Comparison of ENCODE assay signal across 10 mouse cellular contexts in the genomic region with DNA sequence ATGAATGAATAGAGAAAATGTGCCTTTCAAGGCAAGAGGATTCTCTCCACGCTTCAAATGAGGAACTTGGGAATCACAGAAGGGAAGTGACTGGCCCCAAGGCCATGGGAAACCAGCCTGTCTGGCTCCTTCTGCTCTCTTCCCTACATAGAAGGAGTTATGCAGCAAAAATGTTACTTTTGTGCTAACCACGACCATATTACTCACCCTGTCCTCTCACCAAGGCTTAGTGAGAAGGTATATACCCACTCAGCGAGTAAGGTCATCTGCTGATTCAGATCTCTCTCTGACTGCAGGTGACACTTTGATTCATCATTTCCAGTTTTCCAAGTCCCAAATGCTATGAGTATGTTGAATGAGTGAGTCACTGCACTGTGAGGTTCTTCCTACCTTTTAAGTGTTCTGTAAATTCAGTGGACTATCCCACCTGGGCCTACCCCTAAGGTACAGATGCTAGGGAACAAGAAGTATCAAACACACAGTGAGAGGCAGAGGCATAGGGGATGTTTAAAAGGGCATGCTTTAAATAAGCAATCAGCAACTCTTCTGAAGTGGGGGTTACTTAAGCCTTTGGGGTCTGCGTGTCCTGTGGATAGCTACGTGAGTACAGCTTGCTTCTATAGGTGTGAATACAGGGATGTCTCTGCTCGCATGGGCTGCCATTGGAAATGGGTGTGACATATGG. TPM values are rescaled to one million over a fixed set of nuclear protein-coding genes. Genes with fewer than 3 reads are reported as not detected.
DNase-seq lines count a peak whose midpoint lies in the region; ATAC-seq lines count a peak whose summit lies in the region.
"Had no signal": no experiment of that assay in that cellular context is flagged by ENCODE, and none has a peak within 500 bp of the region (broad histone marks: within the 10 kb centered on the region; RNA-seq: fewer than 3 reads in every experiment).

No protein-coding gene starts in this region.

- no peaks in the 10 kb centered on the region; the same call in 1 of the 2 replicates for H3K9me3 ChIP-seq in heart, embryonic 12.5 days (replicated peaks)
- no peaks in the 10 kb centered on the region for H3K9me3 ChIP-seq in liver, embryonic 16.5 days (replicated peaks; ENCODE audit: control insufficient read depth, low read length)
- H3K9me3 ChIP-seq: hindbrain, embryonic 15.5 days had no signal

- no peak overlapping the region for H3K9ac ChIP-seq in heart, embryonic 12.5 days
- peak overlapping the region; percentile 58 for H3K9ac ChIP-seq in liver, embryonic 16.5 days (ENCODE audit: low read depth, low read length)
- H3K9ac ChIP-seq: hindbrain, embryonic 15.5 days; neural tube, embryonic 13.5 days had no signal

- peak; percentile 92 for DNase-seq in heart, adult 11 months
- no peak for DNase-seq in heart, postnatal 25 days (ENCODE audit: low spot score)
- DNase-seq in Muller cell, postnatal 12 days (ENCODE audit: inconsistent ontology term), result peak; percentile 27
- DNase-seq in testis, postnatal 10 days (ENCODE audit: low spot score), result no peak
- DNase-seq in layer of hippocampus, adult 11-12 months (ENCODE audit: low spot score), result no peak
- DNase-seq in layer of hippocampus, postnatal 36 days, result no peak

- H3K27me3 ChIP-seq in heart, embryonic 12.5 days (replicated peaks), result no peaks in the 10 kb centered on the region
- no peaks in the 10 kb centered on the region for H3K27me3 ChIP-seq in liver, embryonic 16.5 days (ENCODE audit: control insufficient read depth, insufficient read depth, low read depth, low read length)
- H3K27me3 ChIP-seq: hindbrain, embryonic 15.5 days; neural tube, embryonic 13.5 days had no signal

- ATAC-seq in heart, embryonic 12.5 days (ENCODE audit: insufficient number of reproducible peaks, low FRiP score), result no peak
- no peak for ATAC-seq in liver, embryonic 16.5 days (ENCODE audit: low read depth)

- H3K36me3 ChIP-seq in heart, embryonic 12.5 days, result no peaks in the 10 kb centered on the region
- H3K36me3 ChIP-seq in liver, embryonic 16.5 days (ENCODE audit: control insufficient read depth, insufficient read depth), result no peaks in the 10 kb centered on the region
- H3K36me3 ChIP-seq: hindbrain, embryonic 15.5 days; neural tube, embryonic 13.5 days had no signal

- H3K4me2 ChIP-seq in heart, embryonic 12.5 days, result 0 out of 2 replicates have a peak overlapping the region, but pooled peaks have one; percentile 23
- H3K4me2 ChIP-seq in liver, embryonic 16.5 days (ENCODE audit: low read depth, low read length), result peak overlapping the region; percentile 63
- H3K4me2 ChIP-seq: hindbrain, embryonic 15.5 days; neural tube, embryonic 13.5 days had no signal

- no peak overlapping the region for H3K4me3 ChIP-seq in heart, embryonic 12.5 days
- H3K4me3 ChIP-seq in liver, embryonic 16.5 days (ENCODE audit: low read depth, low read length), result no peak overlapping the region
- H3K4me3 ChIP-seq: hindbrain, embryonic 15.5 days; neural tube, embryonic 13.5 days had no signal

- peak overlapping the region; percentile 71 for H3K27ac ChIP-seq in heart, embryonic 12.5 days (ENCODE audit: poor library complexity, severe bottlenecking)
- peak overlapping the region; percentile 88 for H3K27ac ChIP-seq in liver, embryonic 16.5 days (ENCODE audit: low read length)
- H3K27ac ChIP-seq: hindbrain, embryonic 15.5 days; neural tube, embryonic 13.5 days had no signal

- peaks cover 28% of the 10 kb centered on the region for H3K4me1 ChIP-seq in heart, embryonic 12.5 days (replicated peaks)
- peaks cover 32% of the 10 kb centered on the region for H3K4me1 ChIP-seq in liver, embryonic 16.5 days (ENCODE audit: control insufficient read depth, low read depth, low read length)

- intact Hi-C loops in heart, postnatal 25 days (cut with DNase I), result loop anchor here (5.0 kb wide), 1 partner anchor 72 kb away; no protein-coding TSS in a partner anchor

- 76% methylated on average over 6 of the region's 6 CpGs for WGBS in heart, embryonic 12.5 days
- 56% methylated on average over 6 of the region's 6 CpGs for WGBS in liver, embryonic 16.5 days (ENCODE audit: insufficient replicate concordance)

RNA-seq across cellular contexts. Expression of gene Top1, which starts 25.3 kb away (rescaled TPM):
- 10 to 100 TPM; 48.8 to 50.8 TPM for total RNA-seq in heart, postnatal 25 days (2021)
- 60.1 and 63.9 TPM in 2 replicates for polyA plus RNA-seq in heart, embryonic 12.5 days (2016; fragmentation: Nextera tagmentation; extraction: Ambion mirVana)
- 55.7 and 60.3 TPM in 2 replicates for polyA plus RNA-seq in liver, embryonic 16.5 days (2015; fragmentation: Nextera tagmentation; extraction: Ambion mirVana)
- 10 to 100 TPM; 91.1 to 99.3 TPM for total RNA-seq in layer of hippocampus, postnatal 36 days (2021)

Comparison
In these comparisons a context has a peak if more than half of its experiments do, and no peak if none do; other contexts are left out.
1. DNase-seq: peak in heart, adult 11 months (single experiment) and Muller cell, postnatal 12 days (single experiment); none in heart, postnatal 25 days (single experiment), testis, postnatal 10 days (single experiment), layer of hippocampus, adult 11-12 months (single experiment) and layer of hippocampus, postnatal 36 days (0 of 2).